Mouse (Mus musculus) heart, postnatal 25 days (tissue): Measurements from ENCODE around the gene Slc50a1. TPM values are rescaled to one million over a fixed set of nuclear protein-coding genes. Genes with fewer than 3 reads are reported as not detected.

ENCODE experiments used
- DNase-seq: peaks from one replicate; pipeline ENCODE4 v3.0.0; 2022; ENCODE audit warnings: low spot score
- intact Hi-C: fragments of 180-260 bp; cut with DNase I; formaldehyde crosslinking; loops from one replicate; pipeline ENCODE4 v1.15.1; 2025
- total RNA-seq, 2 experiments: library from RNA; stranded (reverse); gene quantifications; 2 replicates each; pipeline ENCODE4 v1.2.3; 2021

The Slc50a1 gene
- total RNA-seq, 2 experiments from 2014 or later = 21.0 TPM

- no peak for DNase-seq
- intact Hi-C loops = no loop called here
These were observed 26.5 kb upstream of the Slc50a1 start for GRCm38 (mm10) chr3:89296761-89297396.

GRCm38 (mm10) chr3:89295685-89296230 is 25.4 kb upstream of the Slc50a1 start:
- intact Hi-C loops = no loop called here
- no peak for DNase-seq

GRCm38 (mm10) chr3:89294195-89294594 is 23.8 kb upstream of the Slc50a1 start:
- no peak for DNase-seq
- intact Hi-C loops = no loop called here

- intact Hi-C loops = no loop called here
- no peak for DNase-seq
These were observed 23.0 kb upstream of the Slc50a1 start for GRCm38 (mm10) chr3:89293247-89293918.

GRCm38 (mm10) chr3:89292303-89292702 is 21.9 kb upstream of the Slc50a1 start:
- no peak for DNase-seq
- intact Hi-C loops = no loop called here

- no peak for DNase-seq
These were observed 21.5 kb upstream of the Slc50a1 start for GRCm38 (mm10) chr3:89291874-89292273.

GRCm38 (mm10) chr3:89288503-89288928 is 18.1 kb upstream of the Slc50a1 start:
- intact Hi-C loops = loop anchor here (2.0 kb wide), 1 partner anchor 16 kb away; no protein-coding TSS in a partner anchor
- DNase-seq = no peak

More at GRCm38 (mm10) chr3:89291874-89292273, 21.5 kb upstream of the Slc50a1 start:
- intact Hi-C loops = no loop called here

- no peak for DNase-seq
- intact Hi-C loops = no loop called here
These were observed 16.9 kb upstream of the Slc50a1 start for GRCm38 (mm10) chr3:89287286-89287685.

- intact Hi-C loops = no loop called here
- DNase-seq = no peak
These were observed 15.2 kb upstream of the Slc50a1 start for GRCm38 (mm10) chr3:89285526-89285925.

GRCm38 (mm10) chr3:89284261-89284660 is 13.9 kb upstream of the Slc50a1 start:
- intact Hi-C loops = no loop called here
- DNase-seq = no peak

GRCm38 (mm10) chr3:89282291-89282643 is 11.9 kb upstream of the Slc50a1 start:
- no peak for DNase-seq
- intact Hi-C loops = loop anchor here (1.0 kb wide), 1 partner anchor 32 kb away; no protein-coding TSS in a partner anchor

GRCm38 (mm10) chr3:89281579-89282290 is 11.4 kb upstream of the Slc50a1 start:
- peak; percentile 74 for DNase-seq
- intact Hi-C loops = loop anchor here (1.0 kb wide), 1 partner anchor 31 kb away; no protein-coding TSS in a partner anchor

GRCm38 (mm10) chr3:89280606-89281511 is 10.5 kb upstream of the Slc50a1 start, which contains the start of gene Efna1:
TSS of gene Efna1 (minus strand) at chr3:89281142.
- intact Hi-C loops = no loop called here
- peak; percentile 65 for DNase-seq

- intact Hi-C loops = no loop called here
- no peak for DNase-seq
These were observed 9.8 kb upstream of the Slc50a1 start for GRCm38 (mm10) chr3:89280050-89280605.

- intact Hi-C loops = no loop called here
- peak; percentile 81 for DNase-seq
These were observed 9.0 kb upstream of the Slc50a1 start for GRCm38 (mm10) chr3:89279153-89279890.

- DNase-seq = no peak
- intact Hi-C loops = no loop called here
These were observed 8.3 kb upstream of the Slc50a1 start for GRCm38 (mm10) chr3:89278643-89279042.

- DNase-seq = peak; percentile 67
- intact Hi-C loops = no loop called here
These were observed 7.7 kb upstream of the Slc50a1 start for GRCm38 (mm10) chr3:89278107-89278506.

- DNase-seq = no peak
- intact Hi-C loops = no loop called here
These were observed 7.1 kb upstream of the Slc50a1 start for GRCm38 (mm10) chr3:89277281-89278021.
